Mouse (Mus musculus): Measurements from ENCODE around the gene Rpl36-ps4.

- TF ChIP-seq CTCF (IDR thresholded peaks at IDR 0.05; ENCODE audit: low read depth, low read length) (no peak), POLR2A (IDR thresholded peaks at IDR 0.05; ENCODE audit: borderline replicate concordance, low read depth, low read length) (no peak)
Observed at GRCm38 (mm10) chr17:87876295-87877000, 44.3 kb upstream of the Rpl36-ps4 start.
